Mouse (Mus musculus) brown adipose tissue, adult 24 weeks (tissue): ENCODE data around the gene Stk38. TPM values are rescaled to one million over a fixed set of nuclear protein-coding genes. Genes with fewer than 3 reads are reported as not detected.

Source experiments
- H3K27ac ChIP-seq: fragments of 200-500 bp; replicated peaks from 2 replicates; pipeline ENCODE4 v1.5.1; 2012; ENCODE audit warnings: low read depth, mild to moderate bottlenecking, low read length
- H3K4me1 ChIP-seq: fragments of 200-500 bp; 2 replicates; pipeline ENCODE4 v1.6.1; 2012; ENCODE audit warnings: low read length, mixed read lengths; ENCODE audit not compliant: control insufficient read depth, insufficient read depth, insufficient read length
- H3K4me3 ChIP-seq: fragments of 200-500 bp; 2 replicates; pipeline ENCODE4 v1.5.1; 2012; ENCODE audit warnings: low read depth, mild to moderate bottlenecking, low read length, moderate library complexity; ENCODE audit not compliant: insufficient read depth
- polyA plus RNA-seq: library from polyadenylated mRNA; stranded (reverse); fragments of >200 nt; gene quantifications from 2 replicates; pipeline ENCODE4 v1.2.4, GENCODE M21; 2012; ENCODE audit not compliant: missing spikeins, insufficient read depth, insufficient read length

The Stk38 gene
- polyA plus RNA-seq, 1 experiment = 49.3 TPM

DNA sequence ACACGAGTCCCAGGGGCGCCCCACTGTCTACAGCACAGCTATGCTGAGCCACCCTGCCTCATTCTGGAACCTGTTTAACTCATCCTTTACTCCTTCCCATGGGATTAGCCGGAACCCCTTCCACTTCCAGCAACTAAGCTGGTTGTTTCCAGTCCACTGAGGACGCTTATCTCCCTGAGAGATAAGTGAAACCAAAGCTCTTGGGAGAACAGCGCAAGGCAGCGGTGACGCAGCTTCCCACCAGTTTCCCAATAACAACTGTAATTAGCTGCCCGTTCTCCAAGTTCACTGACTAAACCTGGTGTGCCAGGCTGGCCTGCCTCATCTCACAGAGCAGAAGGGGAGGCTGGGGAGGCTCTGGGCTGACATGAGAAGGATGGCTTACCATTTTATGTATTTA is 86.7 kb downstream of the Stk38 start:
- H3K4me1 ChIP-seq = no peaks in the 10 kb centered on the region

More for the DNA sequence above, 86.7 kb downstream of the Stk38 start:
- H3K4me3 ChIP-seq = no peak overlapping the region
- no peak overlapping the region for H3K27ac ChIP-seq

Other genes with a start within 250 kb of the Stk38 start
- gene Mapk13, start 238.7 kb downstream of the Stk38 start, polyA plus RNA-seq = 0.75 TPM in 2 replicates
- gene Brpf3, start 206.9 kb downstream of the Stk38 start, polyA plus RNA-seq = 21.0 and 28.9 TPM in 2 replicates
- gene Pnpla1, start 149.6 kb downstream of the Stk38 start, polyA plus RNA-seq = not detected in 2 replicates
- gene 4930539E08Rik, start 92.7 kb downstream of the Stk38 start, polyA plus RNA-seq = not detected in 2 replicates
- gene Pxt1, start 64.2 kb downstream of the Stk38 start, polyA plus RNA-seq = not detected in 2 replicates
- 27.2 and 29.0 TPM in 2 replicates for gene Kctd20, start 56.0 kb downstream of the Stk38 start, polyA plus RNA-seq
- gene Srsf3, start 24.6 kb upstream of the Stk38 start, polyA plus RNA-seq = 105 and 132 TPM in 2 replicates
- gene Cdkn1a, start 83.0 kb upstream of the Stk38 start, polyA plus RNA-seq = 36.2 and 74.0 TPM in 2 replicates
- gene Rab44, start 106.2 kb upstream of the Stk38 start, polyA plus RNA-seq = 0.32 TPM in 1 of 2 replicates, not detected in the other
- not detected in 2 replicates for gene Cpne5, start 230.2 kb upstream of the Stk38 start, polyA plus RNA-seq